Mouse (Mus musculus): ENCODE results near the gene Sult1d1. TPM values are rescaled to one million over a fixed set of nuclear protein-coding genes. Genes with fewer than 3 reads are reported as not detected.
"Not testable (repeated sequence)": the region's sequence is repeated elsewhere in the genome, so short reads cannot be mapped to it uniquely, and the experiment has no call there.

Sult1d1 gene
- polyA plus RNA-seq, 1 experiment from 2014 or later: not detected

DNA sequence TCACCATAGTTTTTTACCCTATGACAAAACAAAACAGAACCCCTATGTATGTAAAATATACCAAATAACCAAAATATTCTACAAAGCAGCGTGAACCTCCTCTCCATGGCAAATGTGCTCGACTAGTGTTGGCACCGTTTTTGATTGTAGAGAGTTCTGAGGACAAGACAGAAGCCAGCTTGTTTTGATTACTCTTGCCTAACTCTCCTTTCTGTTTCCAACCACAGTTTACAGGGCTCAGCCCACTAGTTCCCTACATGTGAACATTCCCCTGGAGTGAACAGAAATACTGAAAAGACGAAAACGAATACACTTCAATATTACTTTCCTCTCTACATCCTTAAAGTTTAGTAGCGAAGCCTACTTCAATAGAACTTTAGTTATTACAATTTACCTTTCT lies 4.0 kb upstream of the Sult1d1 start:
- WGBS: 91% methylated on average over 6 of the region's 6 CpGs
- ATAC-seq (ENCODE audit: low FRiP score): no peak

DNA sequence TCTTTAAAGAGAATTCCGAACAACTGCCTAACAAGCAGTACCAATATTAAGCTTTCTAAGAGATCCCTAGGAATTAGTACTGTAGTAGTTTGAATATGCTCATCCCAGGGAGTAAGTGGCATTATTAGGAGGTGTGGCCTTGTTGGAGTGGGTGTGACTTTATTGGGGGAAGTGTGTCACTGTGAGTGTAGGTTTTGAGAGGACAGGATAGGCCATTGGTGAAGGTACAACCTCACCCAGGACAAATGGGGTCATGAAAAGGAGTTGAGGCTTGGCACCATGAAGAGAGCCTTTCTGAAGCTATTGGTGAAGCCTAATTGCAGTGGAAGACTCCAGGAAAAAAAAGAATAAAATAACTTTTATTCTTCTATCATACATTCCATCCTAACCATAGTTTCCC lies 1.5 kb downstream of the Sult1d1 start:
- Histone ChIP-seq H3K27me3 (ENCODE audit: control insufficient read depth, insufficient read depth, low read length) (no peaks in the 10 kb centered on the region), H3K36me3 (replicated peaks; ENCODE audit: control insufficient read depth, insufficient read depth) (no peaks in the 10 kb centered on the region), H3K4me2 (replicated peaks) (no peak overlapping the region), H3K4me1 (replicated peaks; ENCODE audit: control insufficient read depth, insufficient read depth, low read length) (no peaks in the 10 kb centered on the region), H3K9ac (no peak overlapping the region), H3K9me3 (ENCODE audit: control insufficient read depth, low read length) (no peaks in the 10 kb centered on the region), H3K27ac (no peak overlapping the region), H3K4me3 (replicated peaks; ENCODE audit: low read length) (no peak overlapping the region)
- DNase-seq (ENCODE audit: low spot score): no peak
- ATAC-seq (ENCODE audit: low FRiP score): no peak
- 87% methylated on average over 1 of the region's 1 CpGs for WGBS

More for the DNA sequence above, 4.0 kb upstream of the Sult1d1 start:
- Histone ChIP-seq H3K9me3 (ENCODE audit: control insufficient read depth, low read length) (no peaks in the 10 kb centered on the region), H3K4me2 (replicated peaks) (no peak overlapping the region), H3K4me3 (replicated peaks; ENCODE audit: low read length) (no peak overlapping the region), H3K27ac (no peak overlapping the region), H3K4me1 (replicated peaks; ENCODE audit: control insufficient read depth, insufficient read depth, low read length) (no peaks in the 10 kb centered on the region), H3K36me3 (replicated peaks; ENCODE audit: control insufficient read depth, insufficient read depth) (no peaks in the 10 kb centered on the region), H3K9ac (no peak overlapping the region), H3K27me3 (ENCODE audit: control insufficient read depth, insufficient read depth, low read length) (no peaks in the 10 kb centered on the region)
- no peak for DNase-seq (ENCODE audit: low spot score)

DNA sequence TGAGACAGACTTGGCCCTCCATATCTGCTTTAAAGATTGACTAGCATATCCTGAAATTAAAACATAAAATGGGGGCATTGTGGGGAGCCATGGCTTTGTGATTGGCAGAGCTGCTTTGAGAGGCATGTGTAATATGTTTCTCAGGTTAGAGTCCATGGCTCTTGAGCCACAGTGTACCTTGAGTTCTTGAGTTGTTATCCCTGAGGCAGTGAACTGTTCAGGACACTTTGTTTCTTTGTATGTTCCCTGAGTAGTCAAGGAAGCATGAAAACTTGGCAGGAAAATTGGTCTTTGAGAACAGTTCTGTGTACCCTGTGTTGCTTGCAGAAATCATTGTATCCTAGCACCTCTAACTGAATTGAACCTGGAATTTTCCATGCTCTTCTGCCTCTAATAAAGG lies 5.9 kb downstream of the Sult1d1 start:
- no peak overlapping the region for H3K4me3 ChIP-seq (replicated peaks; ENCODE audit: low read length)
- H3K9ac ChIP-seq: no peak overlapping the region

DNA sequence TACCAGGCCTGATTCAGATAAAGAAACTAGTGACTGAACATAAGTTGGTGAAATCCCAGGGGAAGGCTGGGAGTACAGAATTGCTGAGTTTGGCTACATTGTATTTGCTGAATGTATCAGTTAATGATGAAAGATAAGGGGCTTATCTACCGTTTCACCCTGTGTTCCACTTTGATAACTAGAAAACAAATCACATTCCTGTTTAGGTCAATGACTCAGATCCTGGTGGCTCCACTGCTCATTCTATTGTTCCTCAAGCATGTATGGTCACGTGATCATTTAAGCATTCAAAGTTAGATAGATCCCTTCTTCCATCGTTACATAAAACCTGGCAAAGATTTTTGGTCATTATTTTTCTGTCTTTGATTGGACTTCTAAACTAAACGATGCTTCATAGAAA lies 6.3 kb downstream of the Sult1d1 start:
- no peak overlapping the region for H3K4me2 ChIP-seq (replicated peaks)

More for the DNA sequence above, 5.9 kb downstream of the Sult1d1 start:
- Histone ChIP-seq H3K9me3 (ENCODE audit: control insufficient read depth, low read length) (no peaks in the 10 kb centered on the region), H3K36me3 (replicated peaks; ENCODE audit: control insufficient read depth, insufficient read depth) (no peaks in the 10 kb centered on the region), H3K27me3 (ENCODE audit: control insufficient read depth, insufficient read depth, low read length) (no peaks in the 10 kb centered on the region), H3K27ac (no peak overlapping the region), H3K4me1 (replicated peaks; ENCODE audit: control insufficient read depth, insufficient read depth, low read length) (no peaks in the 10 kb centered on the region), H3K4me2 (replicated peaks) (no peak overlapping the region)
- DNase-seq (ENCODE audit: low spot score): no peak
- ATAC-seq (ENCODE audit: low FRiP score): no peak

DNA sequence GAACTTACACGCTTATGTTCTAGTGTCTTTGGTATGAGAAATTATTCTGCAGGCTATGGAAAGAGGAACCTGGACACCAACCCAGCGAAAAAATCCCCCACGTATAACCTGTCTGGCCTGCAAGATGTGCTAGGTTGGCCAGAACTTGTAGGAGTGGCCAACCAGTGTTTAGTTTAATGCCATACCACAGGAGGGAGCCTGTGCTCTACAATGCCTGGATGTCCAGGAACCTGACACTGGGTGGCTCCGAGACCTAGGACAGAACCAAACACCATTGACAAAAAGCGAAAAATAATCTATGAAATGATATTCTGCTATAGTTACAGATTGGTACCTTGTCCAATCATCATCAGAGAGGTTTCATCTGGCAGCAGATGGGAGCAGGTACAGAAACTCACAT lies 8.7 kb downstream of the Sult1d1 start:
- no peak overlapping the region for H3K27ac ChIP-seq
- H3K4me1 ChIP-seq (replicated peaks; ENCODE audit: control insufficient read depth, insufficient read depth, low read length): no peaks in the 10 kb centered on the region
- ATAC-seq (ENCODE audit: low FRiP score) (no peak), DNase-seq (ENCODE audit: low spot score) (no peak)
- H3K27me3 ChIP-seq (ENCODE audit: control insufficient read depth, insufficient read depth, low read length): no peaks in the 10 kb centered on the region
- no peaks in the 10 kb centered on the region for H3K9me3 ChIP-seq (ENCODE audit: control insufficient read depth, low read length)
- no peak overlapping the region for H3K4me3 ChIP-seq (replicated peaks; ENCODE audit: low read length)
- H3K4me2 ChIP-seq (replicated peaks): no peak overlapping the region
- no peaks in the 10 kb centered on the region for H3K36me3 ChIP-seq (replicated peaks; ENCODE audit: control insufficient read depth, insufficient read depth)
- no peak overlapping the region for H3K9ac ChIP-seq
- WGBS: 84% methylated on average over 5 of the region's 5 CpGs

More for the DNA sequence above, 6.3 kb downstream of the Sult1d1 start:
- no peaks in the 10 kb centered on the region for H3K9me3 ChIP-seq (ENCODE audit: control insufficient read depth, low read length)
- no peaks in the 10 kb centered on the region for H3K36me3 ChIP-seq (replicated peaks; ENCODE audit: control insufficient read depth, insufficient read depth)
- no peaks in the 10 kb centered on the region for H3K4me1 ChIP-seq (replicated peaks; ENCODE audit: control insufficient read depth, insufficient read depth, low read length)
- ATAC-seq (ENCODE audit: low FRiP score): no peak
- DNase-seq (ENCODE audit: low spot score): no peak
- no peak overlapping the region for H3K9ac ChIP-seq
- no peak overlapping the region for H3K4me3 ChIP-seq (replicated peaks; ENCODE audit: low read length)
- H3K27ac ChIP-seq: no peak overlapping the region
- no peaks in the 10 kb centered on the region for H3K27me3 ChIP-seq (ENCODE audit: control insufficient read depth, insufficient read depth, low read length)
- 83% methylated on average over 4 of the region's 4 CpGs for WGBS

DNA sequence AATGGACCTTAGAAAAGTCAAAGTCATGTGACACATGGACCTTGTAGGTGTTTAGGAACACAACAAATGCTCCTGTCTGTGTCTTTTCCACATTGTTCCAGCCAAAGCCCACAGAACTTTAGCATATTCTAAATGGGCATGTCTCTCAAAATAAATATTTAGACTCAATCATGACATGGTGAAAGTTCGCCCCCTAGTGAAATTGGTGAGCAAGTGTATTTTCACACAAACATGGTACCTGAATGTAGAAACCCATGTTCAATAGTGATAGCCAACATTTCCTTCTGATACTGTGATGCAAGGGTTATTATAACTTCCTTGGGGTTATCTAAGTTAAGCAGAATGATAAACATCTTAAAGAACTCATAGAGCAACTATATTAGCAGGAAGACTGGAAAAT lies 17.9 kb downstream of the Sult1d1 start:
- Histone ChIP-seq H3K4me1 (replicated peaks; ENCODE audit: control insufficient read depth, insufficient read depth, low read length) (no peaks in the 10 kb centered on the region), H3K9ac (no peak overlapping the region), H3K4me2 (replicated peaks) (no peak overlapping the region), H3K9me3 (ENCODE audit: control insufficient read depth, low read length) (no peaks in the 10 kb centered on the region), H3K27me3 (ENCODE audit: control insufficient read depth, insufficient read depth, low read length) (no peaks in the 10 kb centered on the region), H3K27ac (no peak overlapping the region), H3K36me3 (replicated peaks; ENCODE audit: control insufficient read depth, insufficient read depth) (no peaks in the 10 kb centered on the region), H3K4me3 (replicated peaks; ENCODE audit: low read length) (no peak overlapping the region)
- no peak for DNase-seq (ENCODE audit: low spot score)
- 37% methylated on average over 1 of the region's 1 CpGs for WGBS
- ATAC-seq (ENCODE audit: low FRiP score): no peak

DNA sequence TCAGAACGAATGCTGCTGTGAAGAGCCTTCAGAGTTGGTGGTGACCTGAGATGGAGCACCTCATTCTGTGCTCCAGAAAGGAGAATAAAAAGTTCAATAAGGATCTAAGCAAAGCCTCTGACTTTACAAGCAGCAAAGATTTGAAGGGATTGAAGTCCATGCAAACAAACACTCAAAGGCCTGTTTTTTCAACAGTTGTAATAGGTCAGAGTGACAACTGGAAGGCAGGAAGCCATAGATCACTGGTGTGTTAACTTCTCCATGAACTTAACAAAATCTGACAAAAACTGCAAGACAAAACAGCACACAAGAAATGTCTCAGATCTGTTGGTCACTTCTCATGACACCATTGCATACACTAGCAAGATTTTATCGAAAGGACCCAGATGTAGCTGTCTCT lies 30.7 kb downstream of the Sult1d1 start, which contains the start of gene Sult1b1:
Gene Sult1b1, minus strand, starts transcription at position 85 of the 400 bp plus-strand sequence.
- no peaks in the 10 kb centered on the region for H3K27me3 ChIP-seq (ENCODE audit: control insufficient read depth, insufficient read depth, low read length)
- 87% methylated on average over 2 of the region's 2 CpGs for WGBS
- no peaks in the 10 kb centered on the region for H3K4me1 ChIP-seq (replicated peaks; ENCODE audit: control insufficient read depth, insufficient read depth, low read length)
- no peak within 1 kb of the TSS for H3K27ac ChIP-seq
- H3K4me2 ChIP-seq (replicated peaks): no peak within 1 kb of the TSS
- ATAC-seq (ENCODE audit: low FRiP score) (no peak), DNase-seq (ENCODE audit: low spot score) (no peak)
- H3K9me3 ChIP-seq (ENCODE audit: control insufficient read depth, low read length): no peaks in the 10 kb centered on the region
- H3K36me3 ChIP-seq (replicated peaks; ENCODE audit: control insufficient read depth, insufficient read depth): no peaks in the 10 kb centered on the region
- H3K9ac ChIP-seq: no peak within 1 kb of the TSS
- H3K4me3 ChIP-seq (replicated peaks; ENCODE audit: low read length): no peak within 1 kb of the TSS

DNA sequence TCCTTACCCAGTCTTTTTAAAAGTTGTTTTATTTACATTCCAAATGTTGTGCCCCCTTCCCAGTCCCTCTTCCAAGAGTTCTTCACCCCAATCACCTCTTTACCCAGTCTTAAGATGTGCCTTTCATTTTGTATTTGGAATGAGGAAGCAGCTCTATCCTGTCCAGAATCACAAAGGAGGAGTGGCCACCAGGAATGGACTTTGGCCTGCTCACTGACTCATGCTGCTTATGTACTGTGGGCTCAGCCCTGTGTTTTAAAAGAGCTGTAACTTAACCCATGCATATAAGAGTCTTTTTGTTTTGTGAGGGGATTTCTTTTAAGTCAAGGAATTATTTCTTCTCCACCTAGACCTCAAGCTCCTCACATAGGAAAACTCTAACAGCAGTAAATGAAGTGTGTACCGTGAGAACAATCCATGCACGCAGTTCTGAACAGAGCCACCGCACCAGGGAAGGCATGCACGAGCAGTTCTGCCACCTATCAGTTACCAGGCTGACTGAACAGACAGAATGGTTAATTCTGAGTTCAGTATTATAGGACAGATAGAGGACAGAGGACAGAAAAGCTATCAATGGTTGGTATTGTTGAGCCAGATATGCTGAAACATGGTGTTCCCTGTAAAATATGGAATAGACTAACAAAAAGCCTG lies 32.7 kb downstream of the Sult1d1 start:
- Histone ChIP-seq H3K4me1 (replicated peaks; ENCODE audit: control insufficient read depth, insufficient read depth, low read length) (no peaks in the 10 kb centered on the region), H3K9me3 (ENCODE audit: control insufficient read depth, low read length) (no peaks in the 10 kb centered on the region), H3K4me3 (replicated peaks; ENCODE audit: low read length) (no peak overlapping the region), H3K4me2 (replicated peaks) (no peak overlapping the region), H3K36me3 (replicated peaks; ENCODE audit: control insufficient read depth, insufficient read depth) (no peaks in the 10 kb centered on the region), H3K27me3 (ENCODE audit: control insufficient read depth, insufficient read depth, low read length) (no peaks in the 10 kb centered on the region), H3K27ac (no peak overlapping the region), H3K9ac (no peak overlapping the region)
- WGBS: 62% methylated on average over 4 of the region's 4 CpGs
- no peak for ATAC-seq (ENCODE audit: low FRiP score)
- DNase-seq (ENCODE audit: low spot score): no peak

DNA sequence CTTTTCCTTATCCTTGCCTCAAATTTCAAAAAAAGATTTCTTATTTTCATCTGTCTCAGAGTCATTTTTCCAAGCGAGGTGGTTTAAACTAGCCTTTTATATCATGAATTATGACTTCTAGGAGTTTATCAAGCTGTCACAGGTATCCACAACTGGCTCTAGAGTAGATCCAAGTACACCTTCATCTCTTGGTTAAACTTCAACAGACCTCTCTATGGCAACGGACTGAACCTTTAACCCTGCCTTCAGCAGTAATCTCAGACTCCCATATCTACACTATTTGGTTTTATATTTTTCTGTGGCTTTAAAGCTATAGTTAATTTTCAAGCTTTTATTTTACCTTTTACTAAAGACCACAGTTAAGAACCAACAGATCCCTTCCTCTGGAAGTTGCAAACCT lies 36.5 kb downstream of the Sult1d1 start:
- ATAC-seq (ENCODE audit: low FRiP score) (no peak), DNase-seq (ENCODE audit: low spot score) (no peak)
- H3K9ac ChIP-seq: no peak overlapping the region
- H3K4me1 ChIP-seq (replicated peaks; ENCODE audit: control insufficient read depth, insufficient read depth, low read length): no peaks in the 10 kb centered on the region
- WGBS: 77% methylated on average over 2 of the region's 2 CpGs
- no peak overlapping the region for H3K4me3 ChIP-seq (replicated peaks; ENCODE audit: low read length)
- no peaks in the 10 kb centered on the region for H3K9me3 ChIP-seq (ENCODE audit: control insufficient read depth, low read length)
- no peaks in the 10 kb centered on the region for H3K27me3 ChIP-seq (ENCODE audit: control insufficient read depth, insufficient read depth, low read length)
- H3K4me2 ChIP-seq (replicated peaks): no peak overlapping the region
- no peaks in the 10 kb centered on the region for H3K36me3 ChIP-seq (replicated peaks; ENCODE audit: control insufficient read depth, insufficient read depth)
- no peak overlapping the region for H3K27ac ChIP-seq

DNA sequence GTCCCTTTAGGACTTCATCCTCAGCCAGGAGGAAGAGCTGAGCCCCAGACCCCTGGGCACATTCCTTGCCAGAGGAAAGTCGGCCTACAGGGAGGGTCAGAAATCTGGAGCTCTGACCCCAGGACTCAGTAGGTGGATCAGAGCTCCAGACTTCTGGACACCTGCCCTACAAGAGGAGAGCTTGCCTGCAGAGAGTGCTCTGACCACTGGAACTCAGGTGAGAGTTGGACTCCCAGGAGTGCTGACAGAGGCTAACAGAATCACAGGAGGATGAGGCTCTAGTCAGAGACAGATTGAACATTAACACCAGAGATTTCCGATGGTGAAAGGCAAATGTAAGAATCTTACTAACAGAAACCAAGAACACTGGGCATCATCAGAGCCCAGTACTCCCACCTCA lies 45.3 kb downstream of the Sult1d1 start:
- not testable (repeated sequence) for H3K27me3 ChIP-seq (ENCODE audit: control insufficient read depth, insufficient read depth, low read length); H3K36me3 ChIP-seq (replicated peaks; ENCODE audit: control insufficient read depth, insufficient read depth); H3K4me3 ChIP-seq (replicated peaks; ENCODE audit: low read length); H3K4me1 ChIP-seq (replicated peaks; ENCODE audit: control insufficient read depth, insufficient read depth, low read length); ATAC-seq (ENCODE audit: low FRiP score); H3K9me3 ChIP-seq (ENCODE audit: control insufficient read depth, low read length); H3K4me2 ChIP-seq (replicated peaks); DNase-seq (ENCODE audit: low spot score); H3K9ac ChIP-seq; H3K27ac ChIP-seq
- 93% methylated on average over 2 of the region's 2 CpGs for WGBS
